23 mouse cellular contexts compared by ENCODE assay signal in the genomic region with DNA sequence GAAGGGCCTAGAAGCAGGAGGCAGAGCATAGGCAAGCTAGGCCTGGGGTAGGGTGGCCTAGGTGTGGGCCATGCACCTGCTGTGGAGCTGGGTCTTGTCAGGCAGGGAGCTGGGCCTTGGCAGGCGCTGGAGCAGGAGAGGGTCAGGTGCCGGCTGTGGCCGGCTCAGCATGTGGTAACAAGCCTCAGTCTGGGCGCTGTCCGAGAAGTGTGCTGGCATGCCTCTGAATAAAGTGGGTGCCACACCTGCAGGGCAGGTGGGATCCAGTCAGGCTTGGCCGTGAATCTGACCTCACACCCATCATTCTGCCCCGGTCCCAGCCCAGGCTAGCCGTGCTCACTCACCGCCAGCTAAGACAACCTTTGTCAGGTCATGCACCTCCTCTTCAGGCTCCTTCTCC.
"Had no signal": no experiment of that assay in that cellular context is flagged by ENCODE, and none has a peak within 500 bp of the region (broad histone marks: within the 10 kb centered on the region; RNA-seq: fewer than 3 reads in every experiment).

No protein-coding gene starts in this region.

- H3K9ac ChIP-seq: limb, embryonic 12.5 days; limb, embryonic 15.5 days; liver, embryonic 14.5 days; liver, postnatal 0 days; lung, embryonic 14.5 days; midbrain, embryonic 13.5 days; neural tube, embryonic 13.5 days; stomach, embryonic 15.5 days had no signal

- H3K27me3 ChIP-seq: limb, embryonic 12.5 days; limb, embryonic 15.5 days; midbrain, embryonic 13.5 days; neural tube, embryonic 13.5 days; stomach, embryonic 15.5 days had no signal

- H3K4me2 ChIP-seq: limb, embryonic 12.5 days; limb, embryonic 15.5 days; liver, embryonic 11.5 days; lung, embryonic 14.5 days; midbrain, embryonic 13.5 days; neural tube, embryonic 13.5 days; stomach, embryonic 15.5 days had no signal

- DNase-seq: kidney, adult 8-10 months; layer of hippocampus, postnatal 36 days; liver, postnatal 0 days; lung, embryonic 14.5 days; lung, postnatal 10 days; retina, postnatal 1 day; right cerebral cortex, postnatal 25 days; spleen, adult 18-20 months; thymus, adult 18-20 months; thymus, postnatal 36 days had no signal

- H3K27ac ChIP-seq: hindbrain, postnatal 0 days; limb, embryonic 12.5 days; limb, embryonic 15.5 days; liver, embryonic 14.5 days; midbrain, embryonic 10.5 days; midbrain, embryonic 13.5 days; neural tube, embryonic 13.5 days; stomach, embryonic 15.5 days had no signal

- H3K4me3 ChIP-seq: limb, embryonic 12.5 days; limb, embryonic 15.5 days; midbrain, embryonic 10.5 days; midbrain, embryonic 13.5 days; myocyte; neural tube, embryonic 13.5 days; stomach, embryonic 15.5 days had no signal

- H3K36me3 ChIP-seq: stomach, embryonic 15.5 days had no signal

- H3K9me3 ChIP-seq: limb, embryonic 12.5 days; limb, embryonic 15.5 days; midbrain, embryonic 10.5 days; midbrain, embryonic 13.5 days; neural tube, embryonic 13.5 days; stomach, embryonic 15.5 days had no signal

- H3K4me1 ChIP-seq: limb, embryonic 12.5 days; midbrain, embryonic 10.5 days; midbrain, embryonic 13.5 days; neural tube, embryonic 13.5 days; stomach, embryonic 15.5 days had no signal

- ATAC-seq: hindbrain, postnatal 0 days; inflammation-experienced regulatory T-cells, adult 6 months; intestine, embryonic 16.5 days; liver, postnatal 0 days; midbrain, embryonic 13.5 days; midbrain, embryonic 16.5 days had no signal
